Mouse (Mus musculus) hindbrain, embryonic 14.5 days (tissue): ENCODE results near the gene Gm813. TPM values are rescaled to one million over a fixed set of nuclear protein-coding genes. Genes with fewer than 3 reads are reported as not detected.

ENCODE experiments used
- ATAC-seq: fragments of 200-750 bp; cut with Nextera tagmentation; 2 replicates; pipeline ENCODE4 v1.8.0; 2017; ENCODE audit warnings: moderate number of reproducible peaks, mild to moderate bottlenecking, moderate TSS enrichment, moderate library complexity; ENCODE audit not compliant: low FRiP score
- DNase-seq: peaks from one replicate; pipeline ENCODE4 v3.0.0-alpha.2; 2015; ENCODE audit warnings: low spot score
- H3K27ac ChIP-seq: fragments of 300-500 bp; sonication (generic); 2 replicates; pipeline ENCODE4 v1.5.1; 2014; ENCODE audit warnings: mild to moderate bottlenecking, moderate library complexity
- H3K27me3 ChIP-seq: fragments of 300-500 bp; sonication (generic); 2 replicates; pipeline ENCODE4 v1.6.1; 2014; ENCODE audit warnings: mild to moderate bottlenecking, low read length, mixed read lengths; ENCODE audit not compliant: control insufficient read depth, insufficient read depth
- H3K36me3 ChIP-seq: fragments of 300-500 bp; sonication (generic); replicated peaks from 2 replicates; pipeline ENCODE4 v1.6.1; 2014; ENCODE audit not compliant: control insufficient read depth, insufficient read depth
- H3K4me1 ChIP-seq: fragments of 300-500 bp; sonication (generic); replicated peaks from 2 replicates; pipeline ENCODE4 v1.6.1; 2014; ENCODE audit warnings: antibody characterized with exemption, low read length, mixed read lengths; ENCODE audit not compliant: control insufficient read depth, insufficient read depth
- H3K4me2 ChIP-seq: fragments of 300-500 bp; sonication (generic); replicated peaks from 2 replicates; pipeline ENCODE4 v1.6.1; 2014; ENCODE audit warnings: mild to moderate bottlenecking, moderate library complexity
- H3K4me3 ChIP-seq: fragments of 300-500 bp; sonication (generic); replicated peaks from 2 replicates; pipeline ENCODE4 v1.5.1; 2014; ENCODE audit warnings: mild to moderate bottlenecking, low read length
- H3K9ac ChIP-seq: fragments of 300-500 bp; sonication (generic); 2 replicates; pipeline ENCODE4 v1.6.1; 2014
- H3K9me3 ChIP-seq: fragments of 300-500 bp; sonication (generic); 2 replicates; pipeline ENCODE4 v1.6.1; 2016; ENCODE audit warnings: low read length; ENCODE audit not compliant: control insufficient read depth
- WGBS: fragments of 180-500 bp; shearing (Covaris S2); extraction: QIAGEN DNeasy Blood & Tissue Kit; methylation state at CpG from one replicate; pipeline ENCODE4 v1.1.7; 2014; 5-methylcytosine and 5-hydroxymethylcytosine counted together
- polyA plus RNA-seq: library from polyadenylated mRNA; unstranded; fragments of >200 nt; fragmentation: Nextera tagmentation; extraction: Ambion mirVana; gene quantifications from 2 replicates; pipeline ENCODE4 v1.2.1, GENCODE M21; 2014

The Gm813 gene
- polyA plus RNA-seq, 1 experiment from 2014 or later, result not detected

DNA sequence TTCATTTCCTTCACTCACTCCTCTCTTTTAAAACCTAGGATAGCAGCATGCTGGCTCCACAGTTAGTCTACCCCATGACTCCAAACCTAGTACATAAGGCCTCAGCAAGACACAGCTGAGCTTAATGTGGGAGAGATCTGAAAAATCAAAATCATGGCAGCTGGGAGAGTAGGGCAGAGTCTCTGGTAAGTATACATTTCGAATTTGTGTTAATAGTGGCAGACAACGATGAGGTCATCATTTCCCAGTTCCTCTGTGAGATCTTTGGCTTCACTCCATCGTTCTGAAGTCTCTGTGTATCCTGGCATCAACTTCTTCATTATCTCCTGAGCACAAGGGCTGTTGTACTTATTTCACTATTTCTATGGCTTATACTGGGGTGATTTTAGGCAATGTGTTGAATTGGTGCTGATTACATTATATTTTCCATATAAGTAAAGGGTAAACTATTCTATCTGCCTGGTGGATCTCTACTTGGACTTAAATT is 22.0 kb upstream of the Gm813 start, which contains the start of gene E330017A01Rik:
E330017A01Rik (minus strand) TSS at position 51 of the 487 bp plus-strand sequence.
- WGBS, result 84% methylated on average over 3 of the region's 3 CpGs
- no peaks in the 10 kb centered on the region for H3K9me3 ChIP-seq
- ATAC-seq, result no peak

DNA sequence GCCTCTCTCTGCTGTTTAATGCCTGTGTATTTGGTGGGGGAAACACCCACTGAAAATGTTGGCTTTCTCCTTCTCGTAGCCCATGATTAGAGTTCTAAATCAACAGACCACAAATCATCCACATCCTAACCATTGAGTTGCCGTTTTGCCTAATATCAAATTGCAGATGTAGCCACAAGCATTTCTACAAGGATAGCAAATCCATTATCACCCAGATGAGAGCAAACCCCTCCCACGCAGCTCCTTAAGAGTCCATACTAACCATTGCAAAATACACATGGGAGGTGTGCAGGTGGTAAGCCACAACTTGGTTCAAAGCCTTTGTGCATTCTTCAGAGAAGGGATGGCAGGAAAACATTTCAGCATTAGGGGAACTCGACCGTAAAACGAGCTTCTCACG is 21.2 kb upstream of the Gm813 start:
- H3K9ac ChIP-seq, result no peak overlapping the region
- no peak overlapping the region for H3K4me2 ChIP-seq
- 90% methylated on average over 7 of the region's 7 CpGs for WGBS
- no peaks in the 10 kb centered on the region for H3K27me3 ChIP-seq
- H3K27ac ChIP-seq, result no peak overlapping the region
- no peak overlapping the region for H3K4me3 ChIP-seq
- H3K4me1 ChIP-seq, result no peaks in the 10 kb centered on the region
- DNase-seq, result no peak
- H3K9me3 ChIP-seq, result no peaks in the 10 kb centered on the region
- no peak for ATAC-seq
- H3K36me3 ChIP-seq, result no peaks in the 10 kb centered on the region

More for the DNA sequence above, 22.0 kb upstream of the Gm813 start, which contains the start of gene E330017A01Rik:
- Histone ChIP-seq H3K4me3 (no peak within 1 kb of the TSS), H3K27me3 (no peaks in the 10 kb centered on the region), H3K9ac (no peak within 1 kb of the TSS), H3K27ac (no peak within 1 kb of the TSS), H3K4me2 (no peak within 1 kb of the TSS), H3K4me1 (no peaks in the 10 kb centered on the region), H3K36me3 (no peaks in the 10 kb centered on the region)
- no peak for DNase-seq

DNA sequence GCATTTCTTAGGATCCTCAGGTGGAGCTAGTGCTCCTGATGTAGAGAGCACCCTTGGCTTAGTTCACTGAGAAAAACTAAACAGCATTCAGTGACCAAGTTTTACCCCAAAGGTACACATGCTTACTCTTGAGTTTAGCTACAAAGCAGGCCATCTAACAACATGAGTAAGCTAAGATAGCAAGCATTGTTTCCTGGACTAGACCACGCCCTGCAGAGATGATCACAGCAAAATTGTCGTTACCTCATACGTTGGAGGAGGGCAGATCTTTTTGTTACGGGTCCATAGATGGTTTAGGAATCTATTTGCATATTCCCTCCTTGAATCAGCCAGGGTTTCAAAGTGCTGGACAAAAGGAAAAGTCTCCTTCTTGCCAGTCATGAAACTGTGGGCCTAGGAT is 20.7 kb upstream of the Gm813 start:
- no peak for ATAC-seq
- Histone ChIP-seq H3K27me3 (no peaks in the 10 kb centered on the region), H3K27ac (no peak overlapping the region), H3K9me3 (no peaks in the 10 kb centered on the region), H3K4me1 (no peaks in the 10 kb centered on the region), H3K9ac (no peak overlapping the region), H3K36me3 (no peaks in the 10 kb centered on the region), H3K4me3 (no peak overlapping the region), H3K4me2 (no peak overlapping the region)
- no peak for DNase-seq
- 83% methylated on average over 4 of the region's 4 CpGs for WGBS

DNA sequence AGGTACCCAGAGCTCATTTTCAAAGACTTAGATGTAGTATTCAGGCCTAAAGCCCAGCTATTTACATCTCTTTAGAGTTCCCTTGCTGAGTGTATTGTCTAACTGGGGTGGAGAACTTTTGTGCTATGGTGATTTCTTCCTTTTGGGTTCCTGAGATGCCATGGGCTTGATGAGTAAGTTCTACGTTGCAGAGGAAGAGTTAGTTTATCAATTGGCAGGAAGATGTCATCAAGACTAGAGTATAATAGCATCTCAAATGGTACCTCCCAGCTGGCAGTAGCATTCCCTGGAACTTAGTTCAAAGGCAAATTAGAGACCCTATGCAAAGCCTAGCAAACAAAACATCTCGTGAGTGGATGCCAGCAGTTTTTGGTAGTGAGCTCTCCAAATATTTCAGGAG is 19.1 kb upstream of the Gm813 start:
- H3K27ac ChIP-seq, result no peak overlapping the region
- WGBS, result 55% methylated on average over 2 of the region's 2 CpGs
- DNase-seq (no peak), ATAC-seq (no peak)
- H3K4me1 ChIP-seq, result no peaks in the 10 kb centered on the region
- H3K27me3 ChIP-seq, result no peaks in the 10 kb centered on the region
- no peaks in the 10 kb centered on the region for H3K9me3 ChIP-seq
- no peaks in the 10 kb centered on the region for H3K36me3 ChIP-seq
- no peak overlapping the region for H3K4me3 ChIP-seq
- no peak overlapping the region for H3K4me2 ChIP-seq
- H3K9ac ChIP-seq, result no peak overlapping the region

DNA sequence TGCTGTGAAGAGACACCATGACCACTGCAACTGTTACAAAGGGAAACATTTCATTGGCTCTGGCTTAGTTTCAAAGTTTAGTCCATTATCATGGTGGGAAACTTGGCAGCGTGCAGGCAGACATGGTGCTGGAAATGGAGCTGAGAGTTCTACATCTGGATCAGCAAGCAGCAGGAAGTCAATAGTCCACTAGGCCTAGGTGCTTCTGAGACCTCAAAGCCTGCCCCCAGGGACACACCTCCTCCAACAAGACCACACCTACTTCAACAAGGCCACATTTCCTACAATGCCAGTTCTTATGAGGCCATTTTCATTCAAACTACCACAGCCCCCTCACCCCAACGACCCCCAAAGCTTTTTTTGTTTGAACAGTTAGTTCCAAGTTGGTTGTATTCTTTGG is 13.0 kb upstream of the Gm813 start:
- no peaks in the 10 kb centered on the region for H3K36me3 ChIP-seq
- H3K9ac ChIP-seq, result no peak overlapping the region
- no peak for DNase-seq
- H3K27ac ChIP-seq, result no peak overlapping the region
- no peak for ATAC-seq
- no peaks in the 10 kb centered on the region for H3K27me3 ChIP-seq
- no peaks in the 10 kb centered on the region for H3K9me3 ChIP-seq
- 66% methylated on average over 2 of the region's 2 CpGs for WGBS
- no peak overlapping the region for H3K4me3 ChIP-seq
- no peak overlapping the region for H3K4me2 ChIP-seq
- no peaks in the 10 kb centered on the region for H3K4me1 ChIP-seq

DNA sequence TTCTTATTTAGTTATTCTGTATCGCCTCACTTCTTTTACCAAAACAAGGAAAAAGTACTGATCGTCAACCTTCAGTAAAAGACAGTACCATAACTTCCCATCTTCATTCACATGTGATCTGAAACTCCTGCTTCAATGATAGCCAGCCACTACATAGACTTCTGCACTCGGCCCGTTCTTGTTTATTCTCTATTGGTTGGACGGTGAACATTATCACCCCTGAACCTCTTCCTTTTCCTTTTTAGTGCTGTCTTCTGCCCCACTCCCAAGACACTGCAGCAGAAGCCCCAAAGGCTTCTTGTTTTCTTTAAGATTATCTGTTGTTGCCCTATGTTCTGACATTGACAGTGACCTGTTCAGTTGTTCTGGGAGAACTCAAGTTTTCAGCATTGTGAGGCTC is 12.2 kb upstream of the Gm813 start:
- no peak overlapping the region for H3K4me3 ChIP-seq
- no peak overlapping the region for H3K27ac ChIP-seq
- no peak overlapping the region for H3K4me2 ChIP-seq
- no peaks in the 10 kb centered on the region for H3K36me3 ChIP-seq
- no peaks in the 10 kb centered on the region for H3K9me3 ChIP-seq
- H3K4me1 ChIP-seq, result no peaks in the 10 kb centered on the region
- DNase-seq (no peak), ATAC-seq (no peak)
- WGBS, result 96% methylated on average over 5 of the region's 5 CpGs
- H3K27me3 ChIP-seq, result no peaks in the 10 kb centered on the region
- no peak overlapping the region for H3K9ac ChIP-seq

DNA sequence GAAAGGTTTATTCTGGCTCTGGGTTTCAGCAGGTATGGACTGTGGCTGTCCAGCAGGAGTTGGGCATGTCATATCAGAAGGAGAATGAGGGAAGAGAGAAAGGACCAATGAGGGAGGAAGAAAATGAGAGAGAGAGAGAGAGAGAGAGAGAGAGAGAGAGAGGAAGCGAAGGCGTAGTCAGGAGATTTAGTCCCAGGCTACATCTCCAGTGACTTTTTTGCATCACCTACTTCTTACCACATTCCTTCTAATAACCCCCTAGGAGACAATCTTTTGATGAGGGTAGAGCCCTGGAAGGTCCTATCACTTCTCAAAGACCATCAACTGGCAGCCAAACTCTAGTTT is 11.5 kb upstream of the Gm813 start:
- Histone ChIP-seq H3K4me2 (no peak overlapping the region), H3K4me3 (no peak overlapping the region), H3K27me3 (no peaks in the 10 kb centered on the region), H3K9me3 (no peaks in the 10 kb centered on the region), H3K36me3 (no peaks in the 10 kb centered on the region), H3K9ac (no peak overlapping the region), H3K4me1 (no peaks in the 10 kb centered on the region), H3K27ac (no peak overlapping the region)
- ATAC-seq, result no peak
- 100% methylated on average over 2 of the region's 2 CpGs for WGBS
- DNase-seq, result no peak

DNA sequence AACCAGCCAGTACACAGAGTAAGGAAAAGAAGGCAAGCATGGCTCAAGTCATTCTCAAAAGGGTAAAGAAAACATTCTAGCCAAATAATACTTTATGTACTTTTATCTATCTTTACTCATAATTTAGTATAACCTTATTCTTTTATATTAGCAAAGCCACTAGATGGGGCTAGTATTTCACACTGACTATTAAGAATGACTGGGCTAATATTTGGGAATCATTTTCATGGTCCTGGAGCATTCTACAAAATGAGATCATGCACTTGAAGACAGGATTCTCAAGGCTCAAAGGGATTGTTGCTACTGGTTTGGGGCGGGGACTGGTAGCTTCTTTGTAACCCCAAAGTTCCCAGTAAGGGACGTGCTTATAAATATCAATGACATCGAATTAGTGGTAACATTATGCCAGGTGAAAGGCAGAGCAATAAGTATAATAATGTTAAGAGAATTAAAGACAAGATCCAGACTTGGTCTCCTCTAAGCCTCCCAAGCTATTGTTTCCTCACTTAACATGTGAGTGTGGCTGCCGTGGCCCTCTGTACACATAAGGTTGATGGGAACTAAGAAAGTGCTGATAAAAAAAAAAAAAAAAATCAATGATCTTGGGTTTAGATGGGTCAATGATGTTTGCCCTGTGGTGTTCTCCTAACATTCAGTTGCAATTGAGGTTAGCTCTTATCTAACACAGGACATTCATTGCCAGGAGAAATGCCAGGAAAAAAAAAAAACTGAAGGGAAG is 11.0 kb upstream of the Gm813 start:
- Histone ChIP-seq H3K36me3 (no peaks in the 10 kb centered on the region), H3K27me3 (no peaks in the 10 kb centered on the region), H3K4me3 (no peak overlapping the region), H3K9me3 (no peaks in the 10 kb centered on the region), H3K27ac (no peak overlapping the region), H3K4me1 (no peaks in the 10 kb centered on the region), H3K4me2 (no peak overlapping the region), H3K9ac (no peak overlapping the region)
- WGBS, result 93% methylated on average over 4 of the region's 4 CpGs
- ATAC-seq (no peak), DNase-seq (peak; percentile 25)

DNA sequence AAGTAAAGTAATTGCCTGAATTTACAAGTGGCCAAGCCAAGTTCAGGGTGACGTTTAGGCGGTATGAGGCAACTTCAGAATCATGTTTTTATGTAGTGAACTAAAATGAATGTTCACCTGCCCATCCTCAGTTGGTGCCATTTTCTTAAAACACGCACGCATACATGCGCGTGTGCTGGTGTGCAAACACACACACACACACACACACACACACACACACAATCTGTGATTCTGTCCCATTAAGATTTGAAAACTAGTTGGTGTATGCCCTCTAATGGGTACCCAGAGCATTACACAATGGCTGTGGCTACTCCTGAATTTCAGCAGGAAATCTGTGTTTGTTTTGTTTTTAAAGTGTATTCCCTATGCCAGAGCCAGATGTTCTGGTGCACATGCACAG is 7.2 kb upstream of the Gm813 start:
- Histone ChIP-seq H3K9me3 (no peaks in the 10 kb centered on the region), H3K4me2 (no peak overlapping the region), H3K27me3 (no peaks in the 10 kb centered on the region), H3K27ac (no peak overlapping the region), H3K4me3 (no peak overlapping the region), H3K9ac (no peak overlapping the region), H3K36me3 (no peaks in the 10 kb centered on the region), H3K4me1 (no peaks in the 10 kb centered on the region)
- DNase-seq, result peak; percentile 65
- WGBS, result 94% methylated on average over 6 of the region's 6 CpGs
- no peak for ATAC-seq

DNA sequence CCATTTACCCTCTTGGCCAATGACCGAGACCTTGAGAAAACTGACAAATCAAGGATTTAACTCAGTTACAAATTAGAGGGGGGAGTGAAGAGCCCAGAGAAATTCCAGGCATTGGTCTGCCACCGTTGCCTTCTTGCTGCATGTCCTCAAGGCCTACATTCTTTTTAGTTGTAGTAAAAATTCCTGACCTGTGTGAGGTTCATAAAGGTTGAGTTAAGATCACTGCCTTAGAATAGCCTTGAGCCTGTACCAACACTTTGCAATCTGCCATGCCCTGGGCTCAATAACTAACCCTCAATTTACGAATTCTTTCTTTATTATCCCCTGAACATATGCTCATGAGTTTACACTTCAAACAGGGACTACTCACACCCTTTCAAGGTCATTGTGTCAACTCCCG is 6.3 kb upstream of the Gm813 start:
- H3K36me3 ChIP-seq, result no peaks in the 10 kb centered on the region
- H3K4me1 ChIP-seq, result no peaks in the 10 kb centered on the region
- 87% methylated on average over 4 of the region's 4 CpGs for WGBS
- no peaks in the 10 kb centered on the region for H3K27me3 ChIP-seq
- H3K27ac ChIP-seq, result no peak overlapping the region
- no peak overlapping the region for H3K4me2 ChIP-seq
- no peak for DNase-seq
- no peak for ATAC-seq
- H3K9ac ChIP-seq, result no peak overlapping the region
- H3K9me3 ChIP-seq, result no peaks in the 10 kb centered on the region
- H3K4me3 ChIP-seq, result no peak overlapping the region
